Comparison of ENCODE assay signal across 10 mouse cellular contexts in genomic region chr5:75701662-75702061, GRCm38 (mm10).
A peak's percentile ranks its signal among the peaks of the same experiment; 100 is the strongest.
DNase-seq lines count a peak whose midpoint lies in the region; ATAC-seq and TF ChIP-seq lines count a peak whose summit lies in the region.
"Had no signal": no experiment of that assay in that cellular context is flagged by ENCODE, and none has a peak within 500 bp of the region (broad histone marks: within the 10 kb centered on the region; RNA-seq: fewer than 3 reads in every experiment).

No protein-coding gene starts in this region.

- no peaks in the 10 kb centered on the region for H3K27me3 ChIP-seq in hindbrain, postnatal 0 days (ENCODE audit: insufficient read depth, low read length)
- no peaks in the 10 kb centered on the region for H3K27me3 ChIP-seq in hindbrain, embryonic 13.5 days
- H3K27me3 ChIP-seq in heart, postnatal 0 days (ENCODE audit: control insufficient read depth, insufficient read depth, low read length), result no peaks in the 10 kb centered on the region
- no peaks in the 10 kb centered on the region for H3K27me3 ChIP-seq in kidney, embryonic 15.5 days
- H3K27me3 ChIP-seq: embryonic facial prominence, embryonic 13.5 days had no signal

- no peak for TF ChIP-seq EP300 in heart, postnatal 0 days (IDR thresholded peaks at IDR 0.05; ENCODE audit: low read depth)

- no peaks in the 10 kb centered on the region for H3K36me3 ChIP-seq in hindbrain, postnatal 0 days (ENCODE audit: insufficient read depth, low read length)
- H3K36me3 ChIP-seq in hindbrain, embryonic 13.5 days, result no peaks in the 10 kb centered on the region
- H3K36me3 ChIP-seq in heart, postnatal 0 days (replicated peaks; ENCODE audit: control insufficient read depth, insufficient read depth, low read length), result no peaks in the 10 kb centered on the region
- no peaks in the 10 kb centered on the region for H3K36me3 ChIP-seq in kidney, embryonic 15.5 days
- H3K36me3 ChIP-seq: embryonic facial prominence, embryonic 13.5 days had no signal

- peak; percentile 12 for DNase-seq in hindbrain, postnatal 0 days (ENCODE audit: low spot score)
- DNase-seq in right cerebral cortex, postnatal 10 days (ENCODE audit: low spot score in 2 of 2), result peak; percentile 26 to 36
- no peak for DNase-seq in right cerebral cortex, postnatal 36 days (ENCODE audit: low spot score in 2 of 2)
- DNase-seq in heart, postnatal 0 days (ENCODE audit: low spot score), result peak; percentile 20
- peak; percentile 2 for DNase-seq in lung, postnatal 25 days (ENCODE audit: low spot score)
- DNase-seq in gastrocnemius, postnatal 25 days, result no peak

- H3K4me1 ChIP-seq in hindbrain, postnatal 0 days (ENCODE audit: insufficient read depth, low read length), result peaks cover 9% of the 10 kb centered on the region; the same call in 1 of the 2 replicates
- H3K4me1 ChIP-seq in hindbrain, embryonic 13.5 days (replicated peaks), result peaks cover 9% of the 10 kb centered on the region
- no peaks in the 10 kb centered on the region for H3K4me1 ChIP-seq in heart, postnatal 0 days (ENCODE audit: control insufficient read depth, insufficient read depth)
- no peaks in the 10 kb centered on the region for H3K4me1 ChIP-seq in kidney, embryonic 15.5 days

- ATAC-seq in hindbrain, postnatal 0 days, result 0 out of 2 replicates have a peak, but pooled peaks have one; percentile 29
- ATAC-seq in hindbrain, embryonic 13.5 days (ENCODE audit: low FRiP score), result no peak
- no peak for ATAC-seq in heart, postnatal 0 days (ENCODE audit: insufficient read depth, low read depth)
- ATAC-seq in kidney, embryonic 15.5 days (replicated peaks; ENCODE audit: low FRiP score), result no peak

- no peak overlapping the region for H3K4me2 ChIP-seq in hindbrain, postnatal 0 days (ENCODE audit: low read depth, low read length)
- no peak overlapping the region for H3K4me2 ChIP-seq in hindbrain, embryonic 13.5 days
- H3K4me2 ChIP-seq in heart, postnatal 0 days (ENCODE audit: low read depth, low read length), result no peak overlapping the region
- no peak overlapping the region for H3K4me2 ChIP-seq in kidney, embryonic 15.5 days
- H3K4me2 ChIP-seq: embryonic facial prominence, embryonic 13.5 days; hindbrain, embryonic 14.5 days had no signal

- no peak overlapping the region for H3K4me3 ChIP-seq in hindbrain, postnatal 0 days (ENCODE audit: low read length)
- H3K4me3 ChIP-seq in hindbrain, embryonic 13.5 days, result no peak overlapping the region
- no peak overlapping the region for H3K4me3 ChIP-seq in heart, postnatal 0 days (ENCODE audit: low read depth, low read length)
- no peak overlapping the region for H3K4me3 ChIP-seq in kidney, embryonic 15.5 days (replicated peaks)
- H3K4me3 ChIP-seq: embryonic facial prominence, embryonic 13.5 days had no signal

- H3K9me3 ChIP-seq in hindbrain, postnatal 0 days (ENCODE audit: low read length), result no peaks in the 10 kb centered on the region
- no peaks in the 10 kb centered on the region; the same call in 1 of the 2 replicates for H3K9me3 ChIP-seq in hindbrain, embryonic 13.5 days
- peaks cover 3% of the 10 kb centered on the region; the same call in 1 of the 2 replicates for H3K9me3 ChIP-seq in heart, postnatal 0 days (replicated peaks; ENCODE audit: control insufficient read depth, low read length)
- H3K9me3 ChIP-seq in kidney, embryonic 15.5 days (replicated peaks), result no peaks in the 10 kb centered on the region
- H3K9me3 ChIP-seq: embryonic facial prominence, embryonic 13.5 days had no signal

- 69% methylated on average over 12 of the region's 12 CpGs for WGBS in hindbrain, postnatal 0 days
- WGBS in hindbrain, embryonic 13.5 days, result 76% methylated on average over 12 of the region's 12 CpGs
- 58% methylated on average over 12 of the region's 12 CpGs for WGBS in heart, postnatal 0 days
- 85% methylated on average over 12 of the region's 12 CpGs for WGBS in kidney, embryonic 15.5 days

- H3K27ac ChIP-seq in hindbrain, postnatal 0 days, result no peak overlapping the region
- H3K27ac ChIP-seq in hindbrain, embryonic 13.5 days, result no peak overlapping the region
- H3K27ac ChIP-seq in heart, postnatal 0 days (ENCODE audit: low read depth), result no peak overlapping the region
- no peak overlapping the region for H3K27ac ChIP-seq in kidney, embryonic 15.5 days
- H3K27ac ChIP-seq: embryonic facial prominence, embryonic 13.5 days; hindbrain, embryonic 14.5 days had no signal

- no peak for TF ChIP-seq CTCF in hindbrain, postnatal 0 days (IDR thresholded peaks at IDR 0.05; ENCODE audit: low read depth)
- TF ChIP-seq CTCF in heart, postnatal 0 days (IDR thresholded peaks at IDR 0.05; ENCODE audit: low read depth), result no peak

- no peak overlapping the region for H3K9ac ChIP-seq in hindbrain, postnatal 0 days (replicated peaks; ENCODE audit: low read length)
- no peak overlapping the region for H3K9ac ChIP-seq in hindbrain, embryonic 13.5 days
- no peak overlapping the region for H3K9ac ChIP-seq in heart, postnatal 0 days (replicated peaks; ENCODE audit: low read depth, low read length)
- H3K9ac ChIP-seq in kidney, embryonic 15.5 days, result no peak overlapping the region
- H3K9ac ChIP-seq: embryonic facial prominence, embryonic 13.5 days; hindbrain, embryonic 14.5 days had no signal

Comparison
In these comparisons a context has a peak if more than half of its experiments do, and no peak if none do; other contexts are left out.
1. DNase-seq: peak in hindbrain, postnatal 0 days (single experiment), right cerebral cortex, postnatal 10 days (2 of 2), heart, postnatal 0 days (single experiment) and lung, postnatal 25 days (single experiment); none in right cerebral cortex, postnatal 36 days (0 of 2) and gastrocnemius, postnatal 25 days (single experiment).